Mouse (Mus musculus) C3H10T1/2 (cell line): ENCODE results near the gene Rmi2. TPM values are rescaled to one million over a fixed set of nuclear protein-coding genes. Genes with fewer than 3 reads are reported as not detected.

Experiments used
- polyA plus RNA-seq, 2 experiments: library from polyadenylated mRNA; unstranded; fragments of >200 nt; fragmentation: generic; extraction: Trizol; gene quantifications; one replicate each; pipeline ENCODE4 v1.2.1; 2012; ENCODE audit warnings: missing spikeins in 2 of 2

Rmi2 gene
- 1 to 10 TPM; 2.4 to 7.2 TPM for polyA plus RNA-seq

DNA sequence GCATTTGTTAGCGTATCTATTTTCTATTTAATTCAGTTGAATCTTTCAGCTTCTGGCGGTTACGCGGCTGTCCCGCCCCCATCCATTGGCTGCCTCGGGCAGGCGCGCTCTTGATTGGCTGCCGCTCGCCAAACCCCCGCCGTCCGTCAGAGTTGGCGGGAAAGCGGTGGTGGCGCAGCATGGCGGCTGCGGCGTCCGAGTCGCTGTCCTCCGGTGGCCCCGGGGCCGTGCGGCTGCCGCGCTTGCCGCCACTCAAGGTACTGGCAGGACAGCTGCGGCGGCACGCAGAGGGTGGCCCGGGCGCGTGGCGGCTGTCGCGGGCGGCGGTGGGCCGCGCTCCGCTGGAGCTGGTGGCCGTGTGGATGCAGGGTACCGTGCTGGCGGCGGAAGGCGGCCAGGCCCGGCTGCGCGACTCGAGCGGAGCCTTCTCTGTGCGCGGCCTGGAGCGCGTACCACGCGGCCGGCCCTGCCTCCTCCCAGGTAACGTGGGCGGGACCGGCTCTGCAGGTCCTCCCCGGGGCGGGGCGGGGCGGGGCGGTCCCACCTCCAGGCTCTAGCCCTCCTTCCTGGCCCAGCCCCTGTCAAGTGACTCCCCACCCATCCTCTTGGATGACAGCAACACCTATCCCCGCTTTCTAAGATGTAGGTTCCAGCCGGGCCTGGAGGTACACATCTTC is at the start of gene Rmi2:
TSS of gene Rmi2 (plus strand) at position 149 of the 677 bp plus-strand sequence.

DNA sequence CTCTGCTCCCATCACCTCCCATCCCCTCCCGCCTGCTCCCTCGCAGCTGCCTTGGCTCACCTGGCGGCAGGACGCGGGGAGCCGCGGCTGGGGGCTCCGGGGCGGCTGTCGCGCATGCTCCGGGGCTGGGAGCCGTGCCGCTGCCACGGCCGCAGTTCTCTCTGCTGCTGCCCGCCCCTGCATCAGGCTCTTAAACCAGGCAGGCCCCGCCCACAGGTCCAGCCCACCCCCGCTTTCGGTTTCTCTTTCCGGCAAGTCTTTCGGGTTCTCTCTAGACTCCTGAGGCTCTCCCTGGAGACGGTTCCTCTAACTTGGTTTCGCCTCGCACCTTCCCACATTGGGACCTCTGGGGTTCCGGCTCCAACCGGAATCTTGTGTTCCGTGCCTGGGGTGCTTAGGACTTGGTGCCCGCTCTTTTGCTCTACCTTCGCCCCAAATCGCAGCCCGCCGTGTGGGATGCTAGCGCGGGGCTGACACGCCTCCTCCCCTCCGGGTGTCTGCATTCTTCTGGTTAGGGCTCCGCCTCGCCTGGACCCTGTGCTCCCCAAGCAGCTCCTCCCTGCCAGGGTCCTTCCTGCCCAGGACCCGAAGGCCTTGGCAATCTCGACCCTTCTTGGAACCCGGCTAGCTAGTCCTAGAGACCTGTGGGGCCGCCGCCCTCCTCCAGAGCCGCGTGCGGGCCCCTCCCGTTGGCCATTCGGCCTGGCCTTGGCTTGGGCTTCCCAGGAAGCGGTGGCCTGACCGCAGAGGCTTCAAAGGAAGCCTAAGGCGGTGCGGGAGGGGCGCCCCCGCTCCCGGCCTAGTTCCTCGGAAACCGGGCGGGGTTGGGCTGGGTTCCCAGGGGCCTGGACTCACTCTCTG is 49.3 kb upstream of the Rmi2 start, which contains the start of gene Socs1:
TSS of gene Socs1 (minus strand) at position 166 of the 861 bp plus-strand sequence.

DNA sequence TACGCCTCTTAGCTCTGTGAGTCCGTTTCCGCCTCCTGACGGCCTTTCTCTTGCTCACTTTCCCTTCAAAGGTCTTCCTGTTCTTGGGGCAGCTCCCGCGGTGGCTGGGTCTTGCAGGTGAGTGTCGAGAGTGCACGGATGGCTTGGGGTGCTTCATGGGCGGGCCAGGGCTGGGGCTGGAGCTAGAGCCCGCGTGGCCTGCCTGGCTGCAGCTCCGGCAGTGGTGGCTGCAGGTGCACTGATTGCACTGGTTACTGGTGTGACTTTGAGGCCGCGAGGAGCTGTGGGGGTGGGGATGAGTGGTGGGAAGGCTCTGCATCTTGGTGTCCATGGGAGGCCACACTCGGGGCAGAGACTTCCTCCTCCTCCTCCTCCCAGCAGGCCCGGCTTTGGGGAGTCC is 46.6 kb upstream of the Rmi2 start, which contains the start of gene Tnp2:
TSS of gene Tnp2 (minus strand) at position 390 of the 400 bp plus-strand sequence.

DNA sequence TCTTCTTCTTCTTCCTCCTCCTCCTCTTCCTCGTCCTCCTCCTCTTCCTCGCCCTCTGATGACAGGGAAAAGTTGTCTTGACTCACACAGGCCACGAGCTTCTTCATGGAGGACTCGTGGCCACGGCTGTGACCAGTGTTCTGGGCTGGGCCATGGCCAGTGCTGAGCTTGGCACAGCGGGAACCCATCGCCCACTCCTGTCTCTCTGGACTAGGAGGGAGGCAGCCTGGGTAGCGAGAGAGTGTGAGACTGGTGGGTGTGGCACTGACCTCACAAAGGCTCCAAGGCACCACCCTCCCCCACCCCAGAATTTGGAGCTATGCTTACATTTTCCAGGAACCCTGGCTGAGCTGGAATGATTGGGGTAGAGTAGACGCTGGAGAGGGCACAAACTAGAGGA is 44.2 kb upstream of the Rmi2 start, which contains the start of gene Prm3:
TSS of gene Prm3 (minus strand) at position 213 of the 400 bp plus-strand sequence.

DNA sequence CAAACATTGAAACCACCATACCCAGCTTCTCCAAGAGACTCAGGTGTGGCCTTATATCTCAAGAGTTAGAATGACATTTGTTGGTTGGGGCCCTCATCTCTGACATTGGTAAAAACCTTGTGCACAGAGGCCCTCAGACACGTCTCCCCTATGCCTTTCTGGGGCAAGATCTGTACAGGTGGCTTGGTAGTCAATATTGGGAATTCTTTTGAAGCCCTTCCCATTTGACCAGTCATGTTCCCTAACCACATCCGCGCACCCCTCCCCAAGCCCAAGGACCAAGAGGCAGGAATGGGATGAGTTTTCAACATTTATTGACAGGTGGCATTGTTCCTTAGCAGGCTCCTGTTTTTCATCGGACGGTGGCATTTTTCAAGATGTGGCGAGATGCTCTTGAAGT is 38.8 kb upstream of the Rmi2 start, which contains the start of gene Prm2:
TSS of gene Prm2 (minus strand) at position 101 of the 400 bp plus-strand sequence.

DNA sequence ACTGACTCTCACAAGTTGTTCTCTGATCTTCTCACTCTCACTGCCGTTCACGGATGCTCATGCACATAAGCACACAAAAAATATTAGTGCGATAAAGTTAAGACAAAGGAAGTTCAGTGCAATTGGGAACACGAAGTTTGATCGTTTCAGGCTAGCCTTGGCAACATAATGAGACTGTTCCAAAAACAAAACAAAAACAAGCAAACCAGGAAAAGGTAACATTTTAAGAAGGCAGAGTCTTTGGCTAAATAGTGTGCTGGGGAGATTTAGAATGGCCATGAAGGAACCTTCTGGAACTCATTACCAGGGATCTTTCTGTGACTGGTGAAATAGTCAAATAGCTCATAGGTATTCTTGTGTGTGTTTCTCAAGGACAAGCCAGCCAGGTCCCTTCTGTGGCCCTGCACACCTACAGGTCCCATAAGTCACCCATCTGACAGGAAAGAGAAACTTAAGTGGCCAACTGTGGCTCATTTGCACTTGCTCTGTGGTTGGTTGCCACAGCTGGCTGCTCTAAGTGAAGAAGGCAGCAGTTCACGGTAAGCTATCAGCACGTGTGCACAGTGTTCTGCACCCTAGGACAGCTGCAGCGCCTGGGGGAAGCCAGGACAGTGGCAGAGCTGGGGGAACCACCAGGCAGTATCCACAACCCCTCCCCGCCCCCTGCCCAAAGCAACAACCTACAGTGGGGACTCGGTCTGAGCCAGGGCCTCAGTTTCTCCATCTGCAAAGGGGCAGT is 28.9 kb upstream of the Rmi2 start, which contains the start of gene Prm1:
TSS of gene Prm1 (minus strand) at position 51 of the 739 bp plus-strand sequence.

DNA sequence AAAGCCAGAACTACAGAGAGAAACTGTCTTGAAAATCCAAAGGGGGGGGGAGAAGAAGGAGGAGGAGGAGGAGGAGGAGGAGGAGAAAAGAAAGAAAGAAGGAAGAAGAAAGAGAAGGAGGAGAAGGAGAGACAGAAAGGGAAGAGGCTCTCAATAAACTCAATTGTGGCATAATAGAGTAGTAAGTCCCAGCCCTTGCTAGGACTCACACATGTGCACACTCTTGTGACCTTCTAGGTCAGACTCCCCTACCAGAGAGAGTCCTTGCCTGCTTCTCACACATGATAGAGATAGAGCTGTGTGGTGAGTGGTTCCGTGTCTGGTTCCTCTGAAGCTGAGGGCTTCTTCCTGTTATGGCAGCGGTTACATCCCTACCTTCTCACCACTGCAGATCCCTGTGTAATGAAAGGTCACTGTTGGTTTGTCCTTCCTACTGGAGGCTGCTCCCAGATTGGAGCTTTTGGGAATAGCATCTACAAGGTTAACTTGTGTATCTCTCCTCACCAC is 21.9 kb upstream of the Rmi2 start, which contains the start of gene Gm11172:
TSS of gene Gm11172 (plus strand) at position 51 of the 507 bp plus-strand sequence.

Other genes with a start within 250 kb of the Rmi2 start
- gene Socs1, start 49.5 kb upstream of the Rmi2 start, polyA plus RNA-seq, result 1 to 10 TPM; 7.2 to 7.5 TPM
- gene Tnp2, start 46.4 kb upstream of the Rmi2 start, polyA plus RNA-seq, result not detected
- gene Prm3, start 44.1 kb upstream of the Rmi2 start, polyA plus RNA-seq, result not detected
- not detected for gene Prm2, start 38.9 kb upstream of the Rmi2 start, polyA plus RNA-seq
- gene Prm1, start 29.2 kb upstream of the Rmi2 start, polyA plus RNA-seq, result not detected
- not detected for gene Gm11172, start 22.1 kb upstream of the Rmi2 start, polyA plus RNA-seq
- gene Snn, start 225.9 kb downstream of the Rmi2 start, polyA plus RNA-seq, result 10 to 100 TPM in 1 of 2 experiments, 1 to 10 TPM in 1; 6.4 to 79.7 TPM
- gene Litaf, start 231.1 kb downstream of the Rmi2 start, polyA plus RNA-seq, result 10 to 100 TPM; 38.1 to 98.4 TPM